Mouse (Mus musculus): ENCODE data around the gene Mfsd11. TPM values are rescaled to one million over a fixed set of nuclear protein-coding genes. Genes with fewer than 3 reads are reported as not detected.
"Not testable (repeated sequence)": the region's sequence is repeated elsewhere in the genome, so short reads cannot be mapped to it uniquely, and the experiment has no call there.

Gene Mfsd11
- polyA plus RNA-seq, 1 experiment from 2014 or later, result 46.3 TPM

DNA sequence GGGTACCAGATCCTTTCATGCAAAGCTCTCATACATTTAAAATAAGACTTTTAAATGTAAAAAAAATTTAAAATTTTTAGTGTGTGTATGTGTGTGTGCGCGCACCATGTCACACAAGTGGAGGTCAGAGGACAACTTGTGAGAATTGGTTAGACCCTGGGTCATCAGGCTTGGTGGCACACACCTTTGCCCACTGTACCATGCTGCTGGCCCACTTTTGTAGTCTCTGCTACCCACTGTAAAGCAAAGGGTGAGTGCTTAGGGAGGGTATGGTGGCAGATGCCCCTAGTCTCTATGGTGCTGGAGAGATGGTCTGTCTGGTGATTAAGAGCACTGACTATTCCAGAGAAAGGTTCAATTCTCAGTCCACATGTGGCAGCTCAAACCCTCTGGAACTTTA is 29.0 kb upstream of the Mfsd11 start:
- Histone ChIP-seq H3K4me2 (replicated peaks) (no peak overlapping the region), H3K9me3 (no peaks in the 10 kb centered on the region), H3K4me1 (peaks cover 54% of the 10 kb centered on the region), H3K27me3 (no peaks in the 10 kb centered on the region), H3K27ac (replicated peaks) (no peak overlapping the region), H3K9ac (replicated peaks) (no peak overlapping the region), H3K4me3 (no peak overlapping the region), H3K36me3 (no peaks in the 10 kb centered on the region)
- WGBS, result 100% methylated on average over 2 of the region's 2 CpGs
- no peak for ATAC-seq (ENCODE audit: low FRiP score, low read depth)

DNA sequence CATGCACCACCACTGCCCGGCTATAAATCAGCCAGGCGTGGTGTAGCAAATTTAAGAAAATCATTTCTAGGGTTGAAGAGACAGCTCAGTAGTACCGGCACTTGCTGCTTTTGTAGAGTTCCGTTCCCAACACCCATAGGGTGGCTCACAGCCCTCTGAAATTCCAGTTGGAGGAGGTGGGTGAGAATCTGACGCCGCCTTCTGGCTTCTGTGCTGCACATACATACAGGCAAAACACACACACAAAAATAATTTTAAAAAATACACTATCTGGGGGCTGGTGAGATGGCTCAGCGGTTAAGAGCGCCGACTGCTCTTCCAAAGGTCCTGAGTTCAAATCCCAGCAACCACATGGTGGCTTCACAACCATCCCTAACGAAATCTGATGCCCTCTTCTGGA is 28.4 kb upstream of the Mfsd11 start:
- H3K4me2 ChIP-seq (replicated peaks); H3K27me3 ChIP-seq; H3K27ac ChIP-seq (replicated peaks); ATAC-seq (ENCODE audit: low FRiP score, low read depth); H3K9me3 ChIP-seq; H3K9ac ChIP-seq (replicated peaks); H3K4me3 ChIP-seq; H3K36me3 ChIP-seq: not testable (repeated sequence)
- H3K4me1 ChIP-seq, result peaks cover 57% of the 10 kb centered on the region
- 98% methylated on average over 10 of the region's 10 CpGs for WGBS

DNA sequence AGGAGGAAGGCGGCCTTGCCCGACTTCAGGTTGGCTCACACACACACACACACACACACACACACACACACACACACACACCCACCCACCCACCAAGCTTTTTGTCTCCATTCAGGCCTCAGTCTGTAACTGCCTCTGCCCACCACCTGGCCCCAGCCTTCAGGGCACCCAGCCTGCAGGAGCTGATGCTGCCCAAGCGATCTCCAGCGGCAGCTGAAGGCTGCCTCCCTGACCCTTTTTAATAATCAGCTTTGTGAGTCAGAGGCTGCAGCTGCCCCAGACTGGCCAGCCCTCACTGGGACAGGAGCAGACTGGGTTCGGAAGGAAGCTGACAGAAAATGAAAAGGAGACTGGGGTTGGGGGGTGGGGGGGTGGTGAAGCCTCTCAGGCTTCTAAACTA is 27.0 kb upstream of the Mfsd11 start:
- Histone ChIP-seq H3K9ac (replicated peaks) (no peak overlapping the region; the same call in 1 of the 2 replicates), H3K36me3 (no peaks in the 10 kb centered on the region), H3K4me1 (peaks cover 59% of the 10 kb centered on the region), H3K4me3 (0 out of 2 replicates have a peak overlapping the region, but pooled peaks have one; percentile 0), H3K4me2 (replicated peaks) (peak overlapping the region; percentile 85), H3K9me3 (no peaks in the 10 kb centered on the region), H3K27me3 (no peaks in the 10 kb centered on the region), H3K27ac (replicated peaks) (peak overlapping the region; percentile 67)
- 0 out of 2 replicates have a peak, but pooled peaks have one; percentile 19 for ATAC-seq (ENCODE audit: low FRiP score, low read depth)
- 26% methylated on average over 4 of the region's 5 CpGs for WGBS

DNA sequence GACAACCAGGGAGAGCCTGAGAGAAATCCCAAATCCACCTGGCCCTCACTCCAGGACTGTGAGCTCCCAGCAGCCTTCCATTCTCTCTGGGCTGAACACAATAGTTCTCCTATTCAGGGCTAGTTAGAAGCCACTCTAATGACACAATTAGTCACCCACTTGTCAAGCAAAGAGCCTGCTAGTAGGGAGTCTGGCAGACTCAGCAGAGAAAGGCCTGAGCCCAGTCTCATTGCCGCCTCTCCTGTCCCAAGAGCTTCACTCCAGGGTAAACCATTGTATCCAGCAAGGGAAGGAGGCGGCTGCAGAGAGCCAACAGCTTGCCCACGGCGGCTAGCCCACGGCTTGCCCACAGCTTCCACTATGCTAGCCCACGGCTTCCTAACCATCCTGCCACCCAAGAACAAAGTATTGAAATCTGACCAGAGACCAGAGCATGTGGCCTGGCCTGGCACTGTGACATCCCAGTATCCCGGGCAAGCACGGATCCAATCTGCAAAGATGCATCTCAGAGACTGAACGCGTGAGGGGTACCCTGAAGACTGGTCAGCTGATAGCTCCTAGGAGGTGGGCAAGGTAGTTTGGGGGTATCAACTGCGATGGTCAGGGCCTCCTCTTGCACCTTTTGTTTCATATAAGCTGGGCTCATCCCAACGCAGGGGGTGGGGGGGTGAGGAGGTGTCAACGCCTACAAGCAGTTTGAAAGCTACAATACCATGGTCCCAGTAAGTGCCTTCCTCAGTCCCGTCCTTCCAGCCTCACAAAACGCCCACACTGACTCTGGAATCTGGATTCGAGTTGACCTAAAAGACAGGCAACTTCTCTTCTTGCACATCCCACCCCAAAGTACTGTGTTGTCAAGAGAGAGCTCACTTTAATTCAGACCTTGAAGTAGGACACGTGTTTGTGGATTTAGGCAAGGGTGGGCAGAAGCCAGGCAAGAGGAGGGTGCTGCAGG is 25.4 kb upstream of the Mfsd11 start:
- H3K36me3 ChIP-seq, result 0 out of 2 replicates have a peak, but pooled peaks cover 6% of the 10 kb centered on the region
- H3K27ac ChIP-seq (replicated peaks), result peak overlapping the region; percentile 67
- ATAC-seq (ENCODE audit: low FRiP score, low read depth), result no peak
- peak overlapping the region; percentile 84 for H3K9ac ChIP-seq (replicated peaks)
- H3K9me3 ChIP-seq, result no peaks in the 10 kb centered on the region
- H3K4me2 ChIP-seq (replicated peaks), result peak overlapping the region; percentile 85
- no peaks in the 10 kb centered on the region for H3K27me3 ChIP-seq
- 18% methylated on average over 17 of the region's 17 CpGs for WGBS
- peaks cover 47% of the 10 kb centered on the region for H3K4me1 ChIP-seq
- H3K4me3 ChIP-seq, result peak overlapping the region; percentile 75

DNA sequence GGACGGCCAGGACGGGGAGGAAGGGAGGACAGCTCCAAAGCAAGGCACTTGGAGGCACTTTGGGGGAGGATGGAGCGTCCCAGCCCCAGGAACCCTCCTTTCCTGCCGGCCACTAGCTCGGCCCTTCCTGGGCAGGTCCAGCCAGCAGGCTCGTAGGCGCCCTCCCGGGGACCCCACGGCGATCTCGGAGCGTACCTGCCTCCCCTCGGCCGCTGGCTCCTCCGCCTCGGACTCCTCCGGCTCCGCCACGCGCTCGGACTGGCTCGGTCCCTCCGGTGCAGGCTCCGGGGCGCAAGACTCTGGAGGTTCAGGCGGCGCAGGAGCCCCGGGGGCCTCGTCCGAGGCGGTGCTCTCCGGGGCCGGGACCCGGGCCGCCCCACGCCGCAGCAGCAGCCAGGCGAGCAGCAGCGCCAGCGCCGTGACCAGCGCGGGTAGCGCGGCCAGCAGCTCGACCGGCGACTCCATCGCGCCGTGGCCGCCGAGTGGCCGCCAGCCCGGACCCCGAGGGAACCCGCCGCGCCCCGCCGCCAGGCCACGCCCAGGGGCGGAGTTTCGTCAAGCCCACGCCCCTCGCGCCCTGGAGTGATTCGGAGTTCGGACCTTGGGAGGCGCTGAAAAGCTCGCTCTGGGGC is 24.6 kb upstream of the Mfsd11 start, which contains the start of gene Mxra7:
TSS of gene Mxra7 (minus strand) at position 513 of the 632 bp plus-strand sequence.
- Histone ChIP-seq H3K9ac (replicated peaks) (peak within 1 kb of the TSS; percentile 84), H3K36me3 (0 out of 2 replicates have a peak, but pooled peaks cover 6% of the 10 kb centered on the region), H3K4me1 (peaks cover 44% of the 10 kb centered on the region), H3K9me3 (no peaks in the 10 kb centered on the region), H3K27me3 (no peaks in the 10 kb centered on the region), H3K4me3 (peak within 1 kb of the TSS; percentile 75), H3K27ac (replicated peaks) (peak within 1 kb of the TSS; percentile 67), H3K4me2 (replicated peaks) (peak within 1 kb of the TSS; percentile 85)
- WGBS, result under 1% methylated on average over 64 of the region's 71 CpGs
- ATAC-seq (ENCODE audit: low FRiP score, low read depth), result peak; percentile 45

DNA sequence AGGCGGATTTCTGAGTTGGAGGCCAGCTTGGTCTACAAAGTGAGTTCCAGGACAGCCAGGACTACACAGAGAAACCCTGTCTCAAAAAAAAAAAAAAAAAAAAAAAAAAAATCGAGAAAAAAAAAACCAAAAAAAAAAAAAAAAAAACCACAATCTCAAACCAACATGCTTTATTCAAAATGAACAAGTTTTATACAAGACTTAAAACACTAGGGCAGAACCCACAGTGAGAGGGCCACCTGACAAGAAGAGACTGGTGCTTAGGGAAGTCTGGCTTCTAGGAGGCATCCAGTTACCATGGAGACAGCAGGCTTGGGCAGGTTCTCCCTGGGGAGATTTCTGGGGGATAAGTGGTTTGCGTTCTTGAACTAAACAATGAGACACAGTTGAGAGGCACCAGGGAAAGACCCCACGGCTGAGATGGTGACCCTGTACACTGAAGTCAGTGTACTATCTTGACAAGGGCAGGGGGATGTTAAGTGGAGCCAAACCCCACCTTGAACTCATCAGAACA is 20.0 kb upstream of the Mfsd11 start:
- Histone ChIP-seq H3K4me1 (peaks cover 27% of the 10 kb centered on the region), H3K27ac (replicated peaks) (peak overlapping the region; percentile 52), H3K9ac (replicated peaks) (no peak overlapping the region), H3K4me2 (replicated peaks) (no peak overlapping the region), H3K9me3 (no peaks in the 10 kb centered on the region), H3K36me3 (peaks cover 40% of the 10 kb centered on the region), H3K27me3 (no peaks in the 10 kb centered on the region), H3K4me3 (no peak overlapping the region)
- 28% methylated on average over 4 of the region's 4 CpGs for WGBS
- no peak for ATAC-seq (ENCODE audit: low FRiP score, low read depth)

DNA sequence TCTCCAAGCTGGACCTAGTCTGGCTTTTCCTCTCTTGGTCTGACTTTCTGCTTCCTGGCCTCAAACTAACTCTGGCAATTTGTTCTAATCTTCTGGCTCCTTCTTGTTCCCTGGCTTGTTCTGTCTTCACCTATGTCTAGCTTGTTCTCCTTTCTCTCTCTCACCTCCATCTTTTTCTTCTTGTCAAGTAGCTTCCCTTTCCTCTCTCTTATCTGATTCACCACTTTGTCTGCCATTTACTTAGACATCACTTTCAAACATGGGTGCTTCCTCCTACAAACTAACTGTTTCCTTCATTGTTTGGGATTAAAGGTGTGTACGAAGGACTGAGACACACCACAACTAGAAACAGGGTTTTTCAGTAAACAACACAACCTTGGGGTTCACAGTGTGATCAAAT is 17.3 kb upstream of the Mfsd11 start:
- Histone ChIP-seq H3K27ac (replicated peaks) (no peak overlapping the region), H3K4me1 (peaks cover 18% of the 10 kb centered on the region), H3K9me3 (no peaks in the 10 kb centered on the region), H3K4me3 (no peak overlapping the region), H3K4me2 (replicated peaks) (no peak overlapping the region), H3K36me3 (peaks cover 66% of the 10 kb centered on the region), H3K9ac (replicated peaks) (no peak overlapping the region), H3K27me3 (no peaks in the 10 kb centered on the region)
- no peak for ATAC-seq (ENCODE audit: low FRiP score, low read depth)
- WGBS, result 98% methylated on average over 1 of the region's 1 CpGs

DNA sequence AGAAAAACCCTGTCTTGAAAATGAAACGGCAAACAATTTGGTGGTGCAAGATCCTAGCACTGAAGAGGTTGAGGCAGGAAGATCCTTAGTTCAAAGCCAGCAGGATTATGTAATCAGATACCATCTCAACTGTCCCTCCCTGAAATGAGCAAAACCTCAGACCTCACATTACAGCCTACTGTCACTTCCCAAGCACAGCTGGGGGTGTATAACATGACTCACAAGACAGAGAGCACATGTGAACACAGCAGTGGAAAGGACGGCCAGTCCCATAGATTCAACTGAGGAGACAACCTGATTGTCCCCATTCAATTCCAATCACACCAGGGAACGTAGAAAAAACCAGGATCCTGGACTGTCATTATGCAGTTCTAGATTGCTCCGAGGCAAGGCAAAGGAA is 16.0 kb upstream of the Mfsd11 start:
- no peak for ATAC-seq (ENCODE audit: low FRiP score, low read depth)
- no peaks in the 10 kb centered on the region for H3K9me3 ChIP-seq
- no peaks in the 10 kb centered on the region for H3K27me3 ChIP-seq
- H3K4me1 ChIP-seq, result peaks cover 31% of the 10 kb centered on the region
- no peak overlapping the region for H3K4me3 ChIP-seq
- H3K4me2 ChIP-seq (replicated peaks), result no peak overlapping the region
- H3K9ac ChIP-seq (replicated peaks), result no peak overlapping the region
- 94% methylated on average over 4 of the region's 4 CpGs for WGBS
- H3K27ac ChIP-seq (replicated peaks), result no peak overlapping the region
- H3K36me3 ChIP-seq, result peaks cover 76% of the 10 kb centered on the region

DNA sequence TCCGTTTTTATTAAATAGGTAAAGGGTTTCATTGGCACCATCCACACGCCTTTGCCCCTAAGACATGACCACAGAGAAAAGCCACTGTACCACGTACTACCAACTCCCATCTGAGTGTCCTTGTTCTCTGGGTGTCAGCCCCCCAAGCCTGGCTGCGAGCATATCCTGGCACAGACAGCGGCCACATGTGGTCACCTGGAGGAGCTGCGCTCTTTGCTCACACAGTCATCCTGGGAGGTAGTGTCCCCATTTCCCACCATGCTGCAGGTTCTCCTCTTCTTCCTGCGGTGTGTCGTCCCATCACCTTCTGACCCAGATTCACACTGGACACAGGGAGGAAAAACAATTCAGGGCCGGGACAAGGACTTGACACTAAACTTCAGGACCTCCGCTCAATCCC is 14.8 kb upstream of the Mfsd11 start:
- Histone ChIP-seq H3K4me2 (replicated peaks) (no peak overlapping the region), H3K9me3 (no peaks in the 10 kb centered on the region), H3K27me3 (no peaks in the 10 kb centered on the region), H3K36me3 (peaks cover 73% of the 10 kb centered on the region), H3K4me1 (peaks cover 38% of the 10 kb centered on the region), H3K9ac (replicated peaks) (no peak overlapping the region), H3K4me3 (no peak overlapping the region), H3K27ac (replicated peaks) (no peak overlapping the region)
- ATAC-seq (ENCODE audit: low FRiP score, low read depth), result no peak
- WGBS, result 94% methylated on average over 10 of the region's 10 CpGs

DNA sequence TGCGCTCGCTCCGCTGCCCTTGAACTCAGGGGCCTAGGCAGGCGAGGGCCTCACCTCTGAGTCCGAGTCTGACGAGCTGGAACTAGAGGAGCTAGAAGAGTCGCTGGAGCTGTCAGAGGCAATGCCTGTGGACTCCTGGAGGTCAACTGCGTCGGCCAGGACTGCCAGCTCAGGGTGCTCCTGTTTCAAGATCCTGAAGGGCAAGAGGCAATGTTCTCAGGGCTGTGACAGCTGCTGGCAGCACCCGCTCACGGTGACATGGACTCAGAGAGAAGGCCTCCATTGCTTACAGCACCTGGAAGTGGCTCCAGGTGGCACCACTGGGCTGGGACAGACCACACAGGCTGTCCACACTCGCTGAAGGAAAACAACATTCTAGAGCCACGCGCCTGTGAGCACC is 13.3 kb upstream of the Mfsd11 start:
- Histone ChIP-seq H3K9ac (replicated peaks) (no peak overlapping the region), H3K4me3 (no peak overlapping the region), H3K27ac (replicated peaks) (no peak overlapping the region), H3K27me3 (no peaks in the 10 kb centered on the region), H3K4me1 (peaks cover 30% of the 10 kb centered on the region), H3K9me3 (no peaks in the 10 kb centered on the region), H3K4me2 (replicated peaks) (no peak overlapping the region), H3K36me3 (peaks cover 71% of the 10 kb centered on the region)
- 93% methylated on average over 14 of the region's 14 CpGs for WGBS
- ATAC-seq (ENCODE audit: low FRiP score, low read depth), result no peak

DNA sequence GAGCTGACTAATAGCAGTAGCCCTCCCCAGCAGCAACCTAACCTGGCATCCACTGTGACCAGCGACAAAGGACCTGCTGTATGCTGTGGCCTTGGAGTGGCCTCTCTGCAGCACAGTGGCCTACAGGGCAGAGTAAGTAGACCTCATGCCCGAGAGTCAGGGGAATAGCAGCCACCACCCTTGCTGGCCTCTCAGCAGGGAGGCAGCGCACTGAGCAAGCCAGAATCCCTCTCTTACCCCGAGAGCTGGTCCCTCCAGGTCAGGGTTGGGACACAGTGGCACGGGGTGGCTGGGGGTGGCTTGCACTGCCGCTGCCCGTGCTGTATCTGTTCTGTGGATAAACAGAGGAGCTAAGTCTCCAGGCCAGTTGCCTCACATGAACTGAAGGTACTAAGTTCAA is 12.6 kb upstream of the Mfsd11 start:
- no peaks in the 10 kb centered on the region for H3K27me3 ChIP-seq
- 81% methylated on average over 7 of the region's 7 CpGs for WGBS
- no peak overlapping the region for H3K27ac ChIP-seq (replicated peaks)
- peaks cover 65% of the 10 kb centered on the region for H3K36me3 ChIP-seq
- H3K4me2 ChIP-seq (replicated peaks), result no peak overlapping the region
- H3K4me1 ChIP-seq, result peaks cover 36% of the 10 kb centered on the region
- H3K9ac ChIP-seq (replicated peaks), result 0 out of 2 replicates have a peak overlapping the region, but pooled peaks have one; percentile 17
- H3K9me3 ChIP-seq, result no peaks in the 10 kb centered on the region
- H3K4me3 ChIP-seq, result no peak overlapping the region
- ATAC-seq (ENCODE audit: low FRiP score, low read depth), result no peak

DNA sequence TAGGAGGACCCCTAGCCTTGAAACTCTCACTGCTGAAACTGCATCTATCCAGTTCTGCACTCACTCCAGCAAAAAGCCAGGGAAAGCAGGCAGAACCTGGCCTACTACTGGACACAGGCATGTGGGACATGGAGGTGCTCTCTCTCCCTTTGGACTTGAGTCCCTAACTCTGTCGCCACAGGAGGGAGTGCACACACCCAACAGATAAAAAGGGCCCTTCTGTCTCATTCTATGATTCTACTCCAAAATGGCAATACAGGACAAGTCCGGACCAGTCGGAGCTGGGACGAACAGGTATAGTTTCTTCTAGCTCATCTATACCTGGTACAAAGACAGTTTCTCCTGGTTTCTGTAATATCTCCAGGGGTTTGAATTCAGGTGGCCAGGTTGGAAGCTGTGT is 11.5 kb upstream of the Mfsd11 start:
- Histone ChIP-seq H3K27ac (replicated peaks) (no peak overlapping the region; the same call in 1 of the 2 replicates), H3K27me3 (no peaks in the 10 kb centered on the region), H3K4me2 (replicated peaks) (peak overlapping the region; percentile 81), H3K36me3 (peaks cover 54% of the 10 kb centered on the region), H3K9ac (replicated peaks) (peak overlapping the region; percentile 80), H3K4me1 (peaks cover 37% of the 10 kb centered on the region), H3K4me3 (peak overlapping the region; percentile 79), H3K9me3 (no peaks in the 10 kb centered on the region)
- 95% methylated on average over 4 of the region's 4 CpGs for WGBS
- ATAC-seq (ENCODE audit: low FRiP score, low read depth), result no peak

Measured in midbrain, embryonic 12.5 days (tissue).